Mouse (Mus musculus) heart, embryonic 10.5 days (tissue): ENCODE measurements at regions not wholly inside any gene's neighbourhood (a gene's known extent, or its start where the extent isn't known, plus 50 kb on each side); places are given as distances from the start of the nearest gene placed in this dataset.

Source experiments
- DNase-seq: peaks from one replicate; pipeline ENCODE4 v3.0.0-alpha.2; 2017; ENCODE audit warnings: low spot score
- H3K27ac ChIP-seq: fragments of 300-500 bp; sonication (generic); 2 replicates; pipeline ENCODE4 v1.5.1; 2016; ENCODE audit warnings: mild to moderate bottlenecking
- H3K27me3 ChIP-seq: fragments of 300-500 bp; sonication (generic); 2 replicates; pipeline ENCODE4 v1.6.1; 2016; ENCODE audit warnings: mild to moderate bottlenecking; ENCODE audit not compliant: poor library complexity, insufficient read depth, severe bottlenecking
- H3K36me3 ChIP-seq: fragments of 300-500 bp; sonication (generic); 2 replicates; pipeline ENCODE4 v1.6.1; 2016; ENCODE audit warnings: mild to moderate bottlenecking, moderate library complexity
- H3K4me1 ChIP-seq: fragments of 300-500 bp; sonication (generic); 2 replicates; pipeline ENCODE4 v1.6.1; 2016; ENCODE audit warnings: mild to moderate bottlenecking
- H3K4me3 ChIP-seq: fragments of 300-500 bp; sonication (generic); 2 replicates; pipeline ENCODE4 v1.5.1; 2016; ENCODE audit warnings: mild to moderate bottlenecking, moderate library complexity
- H3K9me3 ChIP-seq: fragments of 300-500 bp; sonication (generic); 2 replicates; pipeline ENCODE4 v1.6.1; 2016; ENCODE audit warnings: mild to moderate bottlenecking, moderate library complexity
- WGBS: fragments of 180-500 bp; shearing (Covaris S2); methylation state at CpG from one replicate; pipeline ENCODE4 v1.1.7; 2016; 5-methylcytosine and 5-hydroxymethylcytosine counted together

DNA sequence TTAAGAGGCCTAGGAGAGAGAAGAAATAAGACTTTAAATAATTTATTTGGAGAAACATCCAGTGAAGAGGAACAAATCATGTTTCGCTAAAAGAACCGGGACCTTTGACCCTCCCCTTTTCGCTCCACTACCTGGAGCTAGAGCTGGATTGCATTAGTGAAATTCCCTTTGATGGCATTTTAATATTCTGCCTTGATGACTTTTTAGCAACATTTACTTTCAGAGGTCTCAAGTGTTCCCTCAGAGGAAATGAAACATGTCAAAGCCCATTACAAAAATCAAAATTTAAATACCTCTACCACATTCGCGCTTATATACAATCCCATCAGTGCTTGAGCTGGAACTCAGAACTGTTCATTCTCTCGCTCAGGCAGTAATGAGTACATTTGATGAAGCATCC is 297.0 kb upstream of the Gm10295 start:
- 90% methylated on average over 6 of the region's 6 CpGs for WGBS
- Histone ChIP-seq H3K4me3 (no peak overlapping the region), H3K9me3 (no peaks in the 10 kb centered on the region), H3K4me1 (no peaks in the 10 kb centered on the region), H3K27me3 (no peaks in the 10 kb centered on the region), H3K27ac (no peak overlapping the region), H3K36me3 (no peaks in the 10 kb centered on the region)
- DNase-seq = no peak

DNA sequence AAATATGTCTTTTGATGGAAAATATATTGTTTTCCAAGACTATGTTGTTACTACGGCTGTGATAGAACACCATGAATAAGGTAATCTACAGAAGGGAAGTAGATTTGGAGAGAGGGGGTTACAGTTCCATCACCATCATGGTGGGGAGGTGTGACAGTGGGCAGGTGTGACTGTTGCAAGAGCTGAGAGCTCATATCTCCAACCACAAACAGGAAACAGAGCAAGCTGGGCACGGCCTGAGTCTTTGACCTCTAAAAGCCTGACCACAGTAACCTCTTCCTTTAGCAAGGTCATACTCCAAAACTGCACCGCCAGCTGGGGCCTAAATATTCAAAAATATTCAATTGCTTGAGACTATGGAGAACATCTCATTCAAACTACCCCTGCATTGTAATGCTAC is 295.7 kb upstream of the Gm10295 start:
- H3K4me3 ChIP-seq = no peak overlapping the region
- H3K27ac ChIP-seq = no peak overlapping the region
- no peaks in the 10 kb centered on the region for H3K36me3 ChIP-seq
- no peaks in the 10 kb centered on the region for H3K9me3 ChIP-seq
- H3K27me3 ChIP-seq = no peaks in the 10 kb centered on the region
- 77% methylated on average over 3 of the region's 3 CpGs for WGBS
- no peak for DNase-seq
- H3K4me1 ChIP-seq = no peaks in the 10 kb centered on the region

- Histone ChIP-seq H3K27ac (no peak overlapping the region), H3K4me3 (no peak overlapping the region), H3K27me3 (no peaks in the 10 kb centered on the region), H3K9me3 (no peaks in the 10 kb centered on the region), H3K36me3 (no peaks in the 10 kb centered on the region), H3K4me1 (no peaks in the 10 kb centered on the region)
- DNase-seq = no peak
- 74% methylated on average over 13 of the region's 13 CpGs for WGBS
These were observed 271.8 kb upstream of the Gm10295 start for GRCm38 (mm10) chr7:71623048-71623447.

DNA sequence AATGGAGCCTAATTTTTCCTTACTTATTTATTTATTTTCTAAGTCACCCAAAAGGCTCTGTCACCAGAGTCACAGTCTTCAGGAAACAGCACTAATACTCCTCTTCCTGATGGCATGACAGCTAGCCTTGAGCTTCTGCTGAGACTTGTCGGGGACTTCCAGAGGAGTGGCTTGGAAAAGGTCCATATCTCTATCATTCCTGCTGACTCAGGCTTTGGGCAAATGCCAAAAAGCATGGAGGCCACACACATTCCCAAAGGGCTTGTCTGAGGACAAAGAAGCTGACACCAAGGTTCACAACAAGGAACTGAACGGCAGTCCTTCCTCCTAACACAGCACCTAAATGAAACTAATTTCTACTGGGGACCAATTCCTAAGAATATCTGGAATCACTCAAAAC is 251.9 kb upstream of the Gm10295 start:
- Histone ChIP-seq H3K9me3 (no peaks in the 10 kb centered on the region), H3K4me1 (no peaks in the 10 kb centered on the region), H3K36me3 (no peaks in the 10 kb centered on the region), H3K4me3 (no peak overlapping the region), H3K27ac (no peak overlapping the region), H3K27me3 (no peaks in the 10 kb centered on the region)
- no peak for DNase-seq
- WGBS = 37% methylated on average over 2 of the region's 2 CpGs

DNA sequence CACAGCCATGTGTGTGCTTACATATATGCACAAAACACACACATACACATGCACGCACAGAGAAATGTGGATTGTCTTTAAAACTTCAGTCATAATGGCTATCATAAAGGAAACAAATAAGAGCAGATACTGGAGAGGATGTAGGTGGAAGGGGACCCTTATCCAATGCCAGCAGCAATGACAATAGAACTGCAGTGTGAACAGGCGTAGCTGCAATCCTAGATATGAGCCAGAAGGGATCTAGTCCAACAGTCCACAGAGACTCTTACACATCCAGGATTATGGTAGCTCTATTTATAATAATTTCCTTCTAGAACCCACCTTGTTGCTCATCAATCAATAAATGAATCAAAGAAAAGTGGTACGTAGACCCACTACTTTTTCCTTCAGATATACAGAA is 245.5 kb upstream of the Gm10295 start:
- Histone ChIP-seq H3K4me1 (no peaks in the 10 kb centered on the region), H3K9me3 (no peaks in the 10 kb centered on the region)
- WGBS = 79% methylated on average over 3 of the region's 3 CpGs

GRCm38 (mm10) chr7:71587626-71588025 is 236.3 kb upstream of the Gm10295 start:
- WGBS = 81% methylated on average over 5 of the region's 5 CpGs
- H3K4me1 ChIP-seq = no peaks in the 10 kb centered on the region
- no peaks in the 10 kb centered on the region for H3K27me3 ChIP-seq
- H3K27ac ChIP-seq = no peak overlapping the region
- no peak for DNase-seq
- H3K36me3 ChIP-seq = no peaks in the 10 kb centered on the region
- no peaks in the 10 kb centered on the region for H3K9me3 ChIP-seq
- H3K4me3 ChIP-seq = no peak overlapping the region

More for the DNA sequence above, 245.5 kb upstream of the Gm10295 start:
- Histone ChIP-seq H3K36me3 (no peaks in the 10 kb centered on the region), H3K27ac (no peak overlapping the region), H3K4me3 (no peak overlapping the region), H3K27me3 (no peaks in the 10 kb centered on the region)
- DNase-seq = no peak

DNA sequence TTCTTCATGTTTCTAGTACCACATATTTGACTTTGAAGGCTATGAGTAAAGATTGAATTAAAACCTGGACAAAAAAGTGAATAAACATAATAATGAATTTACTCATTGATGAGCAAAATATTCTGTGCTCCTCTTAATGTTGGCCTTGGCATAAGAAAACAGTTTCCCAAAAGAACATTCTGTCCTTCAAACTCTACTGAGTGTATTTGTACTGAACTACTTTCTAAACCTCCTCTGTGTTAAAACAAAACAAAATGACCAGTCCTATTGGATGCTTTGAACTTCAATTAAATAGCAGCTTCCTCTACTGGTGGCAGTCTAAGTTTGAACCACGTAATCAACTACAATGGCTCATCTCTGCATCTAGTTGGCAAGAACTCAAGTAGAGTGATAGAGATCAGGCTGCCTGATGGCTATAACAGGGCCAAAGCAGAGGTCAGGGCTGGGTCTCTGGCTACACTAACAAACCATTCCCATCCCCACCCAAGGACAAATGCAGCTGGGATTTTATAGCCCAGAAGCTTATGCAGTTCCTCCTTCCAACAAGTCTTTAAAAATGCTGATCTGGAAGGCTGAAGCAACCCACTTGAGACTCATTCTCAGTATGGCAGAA is 232.3 kb upstream of the Gm10295 start:
- Histone ChIP-seq H3K27me3 (no peaks in the 10 kb centered on the region), H3K9me3 (no peaks in the 10 kb centered on the region), H3K36me3 (no peaks in the 10 kb centered on the region), H3K4me1 (peaks cover 3% of the 10 kb centered on the region; the same call in 1 of the 2 replicates), H3K27ac (no peak overlapping the region), H3K4me3 (no peak overlapping the region)
- DNase-seq = no peak
- WGBS = 52% methylated on average over 1 of the region's 1 CpGs

DNA sequence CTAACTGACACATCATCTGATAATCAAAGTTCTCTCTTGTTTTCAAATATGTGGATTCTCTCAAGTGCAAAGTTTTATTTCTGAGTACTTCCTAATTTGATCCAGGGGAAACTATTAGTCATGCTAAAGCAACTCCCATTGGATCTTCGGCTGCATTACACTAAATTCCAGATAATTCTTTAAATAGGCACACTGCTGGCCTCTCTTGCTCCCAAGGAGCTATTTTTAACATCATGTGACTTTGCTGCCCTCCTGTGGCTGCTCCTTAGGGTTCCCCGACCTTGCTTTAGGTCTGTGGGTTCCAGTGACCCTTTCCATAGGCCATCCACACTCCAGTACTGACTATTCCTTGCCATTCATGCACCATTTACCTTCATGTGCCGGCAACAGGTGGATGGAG is 230.5 kb upstream of the Gm10295 start:
- no peaks in the 10 kb centered on the region for H3K36me3 ChIP-seq
- H3K27ac ChIP-seq = no peak overlapping the region
- peak; percentile 77 for DNase-seq
- H3K4me3 ChIP-seq = no peak overlapping the region
- no peaks in the 10 kb centered on the region for H3K9me3 ChIP-seq
- H3K4me1 ChIP-seq = peaks cover 3% of the 10 kb centered on the region; the same call in 1 of the 2 replicates
- WGBS = 25% methylated on average over 3 of the region's 3 CpGs
- no peaks in the 10 kb centered on the region for H3K27me3 ChIP-seq

DNA sequence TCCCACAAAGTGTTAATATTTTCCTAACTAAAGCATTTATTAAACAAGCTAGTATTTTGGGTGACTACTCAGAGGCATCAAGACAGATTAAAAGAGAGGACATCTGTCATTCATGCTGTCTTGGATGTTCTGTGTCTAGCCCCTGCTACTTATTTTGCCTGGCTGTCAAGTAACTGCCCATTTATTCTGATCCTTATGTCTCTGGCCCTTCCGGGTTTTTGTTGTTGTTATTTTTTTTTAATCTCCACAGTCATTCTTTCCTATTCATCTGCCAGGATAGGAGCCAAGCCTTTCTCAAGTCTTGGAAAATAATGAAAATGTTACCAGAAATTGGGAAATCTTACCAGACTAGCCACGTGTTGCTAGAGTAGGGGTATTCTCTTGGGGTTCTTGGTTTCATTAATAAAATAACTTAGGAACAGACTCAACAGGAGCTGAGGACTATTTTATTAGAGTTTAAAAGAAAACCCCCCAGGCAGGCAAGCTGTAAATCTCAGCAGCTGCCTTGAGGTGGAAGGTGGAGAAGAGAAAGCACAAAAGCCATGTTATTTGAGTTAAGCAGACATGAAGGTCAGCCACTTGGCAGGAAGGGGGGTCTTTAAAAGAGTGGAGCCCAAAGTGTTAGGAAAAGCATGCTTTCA is 209.1 kb upstream of the Gm10295 start:
- no peak overlapping the region for H3K27ac ChIP-seq
- H3K4me1 ChIP-seq = no peaks in the 10 kb centered on the region
- 66% methylated on average over 2 of the region's 2 CpGs for WGBS
- H3K4me3 ChIP-seq = no peak overlapping the region
- no peaks in the 10 kb centered on the region for H3K27me3 ChIP-seq
- no peak for DNase-seq
- no peaks in the 10 kb centered on the region for H3K9me3 ChIP-seq
- H3K36me3 ChIP-seq = no peaks in the 10 kb centered on the region

- Histone ChIP-seq H3K4me3 (no peak overlapping the region), H3K9me3 (no peaks in the 10 kb centered on the region), H3K27ac (no peak overlapping the region), H3K4me1 (no peaks in the 10 kb centered on the region), H3K36me3 (no peaks in the 10 kb centered on the region), H3K27me3 (no peaks in the 10 kb centered on the region)
- WGBS = 83% methylated on average over 5 of the region's 5 CpGs
- no peak for DNase-seq
These were observed 205.2 kb upstream of the Gm10295 start for GRCm38 (mm10) chr7:71556473-71556872.

- Histone ChIP-seq H3K9me3 (no peaks in the 10 kb centered on the region), H3K4me3 (no peak overlapping the region), H3K36me3 (no peaks in the 10 kb centered on the region), H3K27me3 (no peaks in the 10 kb centered on the region), H3K4me1 (no peaks in the 10 kb centered on the region), H3K27ac (no peak overlapping the region)
- WGBS = 78% methylated on average over 3 of the region's 3 CpGs
- no peak for DNase-seq
These were observed 204.2 kb upstream of the Gm10295 start for GRCm38 (mm10) chr7:71555476-71555875.

DNA sequence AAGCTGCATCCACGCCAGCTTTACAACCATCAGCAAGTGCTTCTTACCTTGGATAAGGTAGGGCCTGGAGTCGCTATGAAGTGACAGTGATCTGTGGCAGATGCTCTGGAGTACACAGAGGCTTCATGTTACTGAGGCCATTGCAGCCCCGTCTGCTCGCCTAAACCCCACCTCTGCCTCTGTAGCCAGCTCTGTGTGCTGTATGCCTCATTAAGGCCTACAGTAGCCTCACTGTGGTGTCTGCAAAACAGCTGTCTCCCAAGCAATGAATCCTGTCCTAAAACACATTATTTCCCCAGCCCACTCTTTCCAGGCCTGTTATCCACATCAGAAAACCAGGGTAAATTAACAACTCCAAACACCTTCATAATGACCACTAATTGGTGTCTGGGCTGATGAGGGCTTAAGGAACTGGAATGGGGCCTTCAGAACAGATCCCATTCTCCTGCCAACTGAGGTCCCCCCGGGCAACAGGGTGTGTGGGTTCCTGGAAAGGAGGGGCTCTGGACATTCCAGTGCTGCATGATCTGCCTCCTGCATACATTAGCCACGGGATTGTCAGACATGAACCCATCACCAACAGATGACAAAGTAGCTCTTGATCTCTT is 195.4 kb upstream of the Gm10295 start:
- H3K4me1 ChIP-seq = no peaks in the 10 kb centered on the region
- DNase-seq = no peak
- H3K27me3 ChIP-seq = no peaks in the 10 kb centered on the region
- H3K4me3 ChIP-seq = no peak overlapping the region
- 0 out of 2 replicates have a peak, but pooled peaks cover 2% of the 10 kb centered on the region for H3K9me3 ChIP-seq
- no peaks in the 10 kb centered on the region for H3K36me3 ChIP-seq
- 68% methylated on average over 6 of the region's 6 CpGs for WGBS
- no peak overlapping the region for H3K27ac ChIP-seq

- no peak for DNase-seq
- H3K27me3 ChIP-seq = no peaks in the 10 kb centered on the region
- H3K9me3 ChIP-seq = no peaks in the 10 kb centered on the region
- WGBS = 66% methylated on average over 2 of the region's 2 CpGs
- no peaks in the 10 kb centered on the region for H3K4me1 ChIP-seq
- no peak overlapping the region for H3K27ac ChIP-seq
- no peaks in the 10 kb centered on the region for H3K36me3 ChIP-seq
- no peak overlapping the region for H3K4me3 ChIP-seq
These were observed 190.2 kb upstream of the Gm10295 start for GRCm38 (mm10) chr7:71541467-71541866.
